Mouse (Mus musculus) lung, postnatal 0 days (tissue): ENCODE measurements around the gene Capsl. TPM values are rescaled to one million over a fixed set of nuclear protein-coding genes. Genes with fewer than 3 reads are reported as not detected.

Experiments used
- ATAC-seq: fragments of 200-750 bp; cut with Nextera tagmentation; 2 replicates; pipeline ENCODE4 v1.8.0; 2017; ENCODE audit warnings: moderate library complexity
- DNase-seq: peaks from one replicate; pipeline ENCODE4 v3.0.0-alpha.2; 2016; ENCODE audit warnings: low spot score
- H3K27ac ChIP-seq: fragments of 300-500 bp; sonication (generic); 2 replicates; pipeline ENCODE4 v1.5.1; 2014; ENCODE audit warnings: antibody characterized with exemption, mild to moderate bottlenecking, low read length, mixed read lengths
- H3K27me3 ChIP-seq: fragments of 300-500 bp; sonication (generic); replicated peaks from 2 replicates; pipeline ENCODE4 v1.6.1; 2014; ENCODE audit warnings: low read length, mixed read lengths; ENCODE audit not compliant: insufficient read depth
- H3K36me3 ChIP-seq: fragments of 300-500 bp; sonication (generic); 2 replicates; pipeline ENCODE4 v1.6.1; 2014; ENCODE audit warnings: low read length, mixed read lengths; ENCODE audit not compliant: insufficient read depth
- H3K4me1 ChIP-seq: fragments of 300-500 bp; sonication (generic); 2 replicates; pipeline ENCODE4 v1.6.1; 2014; ENCODE audit warnings: antibody characterized with exemption, low read depth, low read length, mixed read lengths; ENCODE audit not compliant: insufficient read depth
- H3K4me2 ChIP-seq: fragments of 300-500 bp; sonication (generic); replicated peaks from 2 replicates; pipeline ENCODE4 v1.6.1; 2014; ENCODE audit warnings: low read depth, mild to moderate bottlenecking, low read length, moderate library complexity, mixed read lengths
- H3K4me3 ChIP-seq: fragments of 300-500 bp; sonication (generic); 2 replicates; pipeline ENCODE4 v1.5.1; 2014; ENCODE audit warnings: low read depth, low read length
- H3K9ac ChIP-seq: fragments of 300-500 bp; sonication (generic); replicated peaks from 2 replicates; pipeline ENCODE4 v1.6.1; 2014; ENCODE audit warnings: low read depth, mild to moderate bottlenecking
- H3K9me3 ChIP-seq: fragments of 300-500 bp; sonication (generic); 2 replicates; pipeline ENCODE4 v1.6.1; 2016; ENCODE audit warnings: low read length, mixed read lengths
- CTCF ChIP-seq: IDR thresholded peaks from 2 replicates; pipeline ENCODE4 v1.5.1; 2016; ENCODE audit warnings: antibody characterized with exemption, mild to moderate bottlenecking
- EP300 ChIP-seq: IDR thresholded peaks from 2 replicates; pipeline ENCODE4 v1.6.1; 2016; ENCODE audit warnings: antibody characterized with exemption, mild to moderate bottlenecking, control low read depth
- WGBS: fragments of 180-500 bp; shearing (Covaris S2); extraction: QIAGEN DNeasy Blood & Tissue Kit; methylation state at CpG from one replicate; pipeline ENCODE4 v1.1.7; 2014; 5-methylcytosine and 5-hydroxymethylcytosine counted together
- polyA plus RNA-seq: library from polyadenylated mRNA; unstranded; fragments of >200 nt; fragmentation: Nextera tagmentation; extraction: Ambion mirVana; gene quantifications from 2 replicates; pipeline ENCODE4 v1.2.1, GENCODE M21; 2015

Gene Capsl
- 22.1 and 24.2 TPM in 2 replicates for polyA plus RNA-seq

GRCm38 (mm10) chr15:9435534-9436180 is at the start of gene Capsl:
TSS of gene Capsl (plus strand) at chr15:9436028.
- no peaks in the 10 kb centered on the region for H3K4me1 ChIP-seq
- no peaks in the 10 kb centered on the region for H3K27me3 ChIP-seq
- H3K36me3 ChIP-seq, result no peaks in the 10 kb centered on the region
- peak; percentile 73 for DNase-seq
- H3K27ac ChIP-seq, result no peak within 1 kb of the TSS
- 37% methylated on average over 12 of the region's 12 CpGs for WGBS
- no peak within 1 kb of the TSS for H3K9ac ChIP-seq
- H3K4me2 ChIP-seq, result peak within 1 kb of the TSS; percentile 25
- peak; percentile 100 for ATAC-seq
- no peak for TF ChIP-seq EP300
- no peak for TF ChIP-seq CTCF
- peak within 1 kb of the TSS; percentile 0; the same call in 1 of the 2 replicates for H3K4me3 ChIP-seq
- no peaks in the 10 kb centered on the region for H3K9me3 ChIP-seq

- Histone ChIP-seq H3K27me3 (no peaks in the 10 kb centered on the region), H3K4me3 (no peak overlapping the region), H3K27ac (no peak overlapping the region), H3K4me2 (no peak overlapping the region), H3K9ac (no peak overlapping the region), H3K36me3 (no peaks in the 10 kb centered on the region), H3K9me3 (no peaks in the 10 kb centered on the region), H3K4me1 (no peaks in the 10 kb centered on the region)
- WGBS, result 78% methylated on average over 3 of the region's 3 CpGs
- no peak for TF ChIP-seq CTCF
- TF ChIP-seq EP300, result no peak
- DNase-seq, result no peak
- no peak for ATAC-seq
Measured at GRCm38 (mm10) chr15:9409475-9409874, 26.4 kb upstream of the Capsl start.

GRCm38 (mm10) chr15:9421163-9421562 is 14.7 kb upstream of the Capsl start:
- Histone ChIP-seq H3K36me3 (no peaks in the 10 kb centered on the region), H3K4me2 (no peak overlapping the region), H3K9ac (no peak overlapping the region), H3K27me3 (no peaks in the 10 kb centered on the region), H3K9me3 (no peaks in the 10 kb centered on the region), H3K4me1 (no peaks in the 10 kb centered on the region), H3K4me3 (no peak overlapping the region), H3K27ac (no peak overlapping the region)
- TF ChIP-seq CTCF (no peak), EP300 (no peak)
- DNase-seq, result no peak
- ATAC-seq, result no peak

- no peak overlapping the region for H3K27ac ChIP-seq
- H3K9ac ChIP-seq, result no peak overlapping the region
- no peaks in the 10 kb centered on the region for H3K4me1 ChIP-seq
- ATAC-seq (no peak), DNase-seq (peak; percentile 8)
- no peaks in the 10 kb centered on the region for H3K9me3 ChIP-seq
- no peak overlapping the region for H3K4me2 ChIP-seq
- TF ChIP-seq CTCF (0 out of 2 replicates have a peak, but pooled peaks have one; percentile 3), EP300 (no peak)
- H3K27me3 ChIP-seq, result no peaks in the 10 kb centered on the region
- no peak overlapping the region for H3K4me3 ChIP-seq
- no peaks in the 10 kb centered on the region for H3K36me3 ChIP-seq
Measured at GRCm38 (mm10) chr15:9427849-9428248, 8.0 kb upstream of the Capsl start.

- Histone ChIP-seq H3K27ac (no peak overlapping the region), H3K4me3 (no peak overlapping the region), H3K9me3 (no peaks in the 10 kb centered on the region), H3K9ac (no peak overlapping the region), H3K4me2 (no peak overlapping the region), H3K4me1 (no peaks in the 10 kb centered on the region), H3K27me3 (no peaks in the 10 kb centered on the region), H3K36me3 (no peaks in the 10 kb centered on the region)
- TF ChIP-seq CTCF, result no peak
- no peak for TF ChIP-seq EP300
- DNase-seq (no peak), ATAC-seq (no peak)
- 89% methylated on average over 3 of the region's 3 CpGs for WGBS
Measured at GRCm38 (mm10) chr15:9429843-9430242, 6.0 kb upstream of the Capsl start.

- Histone ChIP-seq H3K36me3 (no peaks in the 10 kb centered on the region), H3K9ac (no peak overlapping the region), H3K4me3 (no peak overlapping the region), H3K27me3 (no peaks in the 10 kb centered on the region), H3K9me3 (no peaks in the 10 kb centered on the region), H3K27ac (no peak overlapping the region), H3K4me1 (no peaks in the 10 kb centered on the region), H3K4me2 (no peak overlapping the region)
- TF ChIP-seq EP300, result no peak
- TF ChIP-seq CTCF, result peak; percentile 48
- no peak for DNase-seq
- 83% methylated on average over 1 of the region's 1 CpGs for WGBS
- no peak for ATAC-seq
Measured at GRCm38 (mm10) chr15:9451999-9452398, 16.2 kb downstream of the Capsl start.
